ENCODE assay signal across 8 mouse cellular contexts in genomic region chr5:24393392-24393997, GRCm38 (mm10). TPM values are rescaled to one million over a fixed set of nuclear protein-coding genes. Genes with fewer than 3 reads are reported as not detected.
A peak's percentile ranks its signal among the peaks of the same experiment; 100 is the strongest.
DNase-seq lines count a peak whose midpoint lies in the region; ATAC-seq lines count a peak whose summit lies in the region.

Gene Abcb8, plus strand, starts transcription at chr5:24393663.

- peaks cover 15% of the 10 kb centered on the region; the same call in 1 of the 2 replicates for H3K4me1 ChIP-seq in intestine, embryonic 15.5 days (replicated peaks)

- peak within 1 kb of the TSS; percentile 66 for H3K27ac ChIP-seq in intestine, embryonic 15.5 days

- H3K4me2 ChIP-seq in intestine, embryonic 15.5 days (replicated peaks) = peak within 1 kb of the TSS; percentile 71

- DNase-seq in adrenal gland, adult 8-10 months = peak; percentile 78
- peak; percentile 71 for DNase-seq in embryo, embryonic 9.5 days (ENCODE audit: extremely low spot score)
- peak; percentile 61 to 83 for DNase-seq in gastrocnemius, postnatal 4 days (ENCODE audit: low spot score in 2 of 2)
- peak; percentile 90 to 91 for DNase-seq in left cerebral cortex, postnatal 14 days (ENCODE audit: low spot score in 2 of 2)
- peak; percentile 85 for DNase-seq in right cerebral cortex, postnatal 14 days
- peak; percentile 47 for DNase-seq in yolk sac, embryonic 10.5 days (ENCODE audit: low spot score)

- H3K27me3 ChIP-seq in intestine, embryonic 15.5 days (replicated peaks) = no peaks in the 10 kb centered on the region

- H3K9ac ChIP-seq in intestine, embryonic 15.5 days = peak within 1 kb of the TSS; percentile 59

- WGBS in intestine, embryonic 15.5 days = 21% methylated on average over 7 of the region's 7 CpGs

- H3K4me3 ChIP-seq in intestine, embryonic 15.5 days (replicated peaks) = peak within 1 kb of the TSS; percentile 55

- no peaks in the 10 kb centered on the region for H3K36me3 ChIP-seq in intestine, embryonic 15.5 days

- ATAC-seq in intestine, embryonic 15.5 days = no peak
- peak; percentile 64 for ATAC-seq in megakaryocyte-erythroid progenitor cell, adult 5-6 weeks (replicated peaks; ENCODE audit: low FRiP score, low TSS enrichment, poor library complexity, severe bottlenecking)

- H3K9me3 ChIP-seq in intestine, embryonic 15.5 days = no peaks in the 10 kb centered on the region

- intact Hi-C loops in left cerebral cortex, postnatal 14 days (cut with DNase I) = no loop called here

RNA-seq across cellular contexts. Expression of gene Abcb8, which starts in this region (rescaled TPM):
- total RNA-seq in adrenal gland, adult 8-10 months (2022) = 10 to 100 TPM; 73.5 to 97.6 (median 86.0) TPM
- total RNA-seq in gastrocnemius, postnatal 4 days (2021) = 10 to 100 TPM; 48.0 to 51.9 TPM
- polyA plus RNA-seq in intestine, embryonic 15.5 days (2015; fragmentation: Nextera tagmentation; extraction: Ambion mirVana) = 66.2 and 79.0 TPM in 2 replicates
- 10 to 100 TPM; 46.7 to 51.4 TPM for total RNA-seq in left cerebral cortex, postnatal 14 days (2021)
- total RNA-seq in megakaryocyte-erythroid progenitor cell, adult 5-6 weeks (2014; fragmentation: Nextera tagmentation) = 59.4 and 83.4 TPM in 2 replicates
- 8.3 and 24.8 TPM in 2 replicates for total RNA-seq in megakaryocyte-erythroid progenitor cell, adult 5-6 weeks (2017)
